Mouse (Mus musculus): ENCODE data around the gene Capn3. TPM values are rescaled to one million over a fixed set of nuclear protein-coding genes. Genes with fewer than 3 reads are reported as not detected.

Gene Capn3
- polyA plus RNA-seq, 1 experiment from 2014 or later: 1.3 TPM

- Histone ChIP-seq H3K9me3 (replicated peaks) (no peaks in the 10 kb centered on the region), H3K27ac (no peak overlapping the region), H3K4me3 (no peak overlapping the region), H3K9ac (no peak overlapping the region), H3K4me2 (replicated peaks) (no peak overlapping the region), H3K27me3 (no peaks in the 10 kb centered on the region), H3K36me3 (no peaks in the 10 kb centered on the region), H3K4me1 (no peaks in the 10 kb centered on the region)
- WGBS: 64% methylated on average over 4 of the region's 4 CpGs
- ATAC-seq (ENCODE audit: low FRiP score): no peak
Observed at GRCm38 (mm10) chr2:120493254-120493653, 37.4 kb downstream of the Capn3 start.

- H3K27me3 ChIP-seq: no peaks in the 10 kb centered on the region
Observed at GRCm38 (mm10) chr2:120496511-120496910, 40.7 kb downstream of the Capn3 start.

GRCm38 (mm10) chr2:120499971-120500471 is 44.2 kb downstream of the Capn3 start:
- H3K27ac ChIP-seq: no peak overlapping the region
- H3K9me3 ChIP-seq (replicated peaks): no peaks in the 10 kb centered on the region
- 69% methylated on average over 6 of the region's 6 CpGs for WGBS
- H3K4me2 ChIP-seq (replicated peaks): no peak overlapping the region
- no peak for ATAC-seq (ENCODE audit: low FRiP score)
- H3K27me3 ChIP-seq: no peaks in the 10 kb centered on the region
- H3K4me3 ChIP-seq: no peak overlapping the region
- peaks cover 12% of the 10 kb centered on the region for H3K36me3 ChIP-seq
- H3K9ac ChIP-seq: no peak overlapping the region
- H3K4me1 ChIP-seq: peaks cover 12% of the 10 kb centered on the region; the same call in 1 of the 2 replicates

More at GRCm38 (mm10) chr2:120496511-120496910, 40.7 kb downstream of the Capn3 start:
- no peaks in the 10 kb centered on the region for H3K9me3 ChIP-seq (replicated peaks)
- no peak overlapping the region for H3K27ac ChIP-seq
- H3K9ac ChIP-seq: no peak overlapping the region
- H3K4me3 ChIP-seq: no peak overlapping the region
- H3K4me2 ChIP-seq (replicated peaks): no peak overlapping the region
- peaks cover 4% of the 10 kb centered on the region; the same call in 1 of the 2 replicates for H3K4me1 ChIP-seq
- ATAC-seq (ENCODE audit: low FRiP score): no peak
- no peaks in the 10 kb centered on the region for H3K36me3 ChIP-seq
- 82% methylated on average over 3 of the region's 3 CpGs for WGBS

- Histone ChIP-seq H3K9ac (no peak overlapping the region; the same call in 1 of the 2 replicates), H3K27me3 (no peaks in the 10 kb centered on the region), H3K4me2 (replicated peaks) (no peak overlapping the region), H3K9me3 (replicated peaks) (no peaks in the 10 kb centered on the region), H3K27ac (no peak overlapping the region), H3K4me3 (no peak overlapping the region), H3K36me3 (peaks cover 20% of the 10 kb centered on the region), H3K4me1 (peaks cover 12% of the 10 kb centered on the region; the same call in 1 of the 2 replicates)
- 34% methylated on average over 17 of the region's 17 CpGs for WGBS
- no peak for ATAC-seq (ENCODE audit: low FRiP score)
Observed at GRCm38 (mm10) chr2:120501136-120501918, 45.5 kb downstream of the Capn3 start.

- Histone ChIP-seq H3K4me1 (peaks cover 12% of the 10 kb centered on the region; the same call in 1 of the 2 replicates), H3K4me3 (no peak overlapping the region), H3K27ac (no peak overlapping the region), H3K27me3 (no peaks in the 10 kb centered on the region), H3K4me2 (replicated peaks) (no peak overlapping the region), H3K9ac (no peak overlapping the region), H3K36me3 (peaks cover 23% of the 10 kb centered on the region), H3K9me3 (replicated peaks) (no peaks in the 10 kb centered on the region)
- ATAC-seq (ENCODE audit: low FRiP score): no peak
- WGBS: 75% methylated on average over 13 of the region's 13 CpGs
Observed at GRCm38 (mm10) chr2:120501931-120502604, 46.2 kb downstream of the Capn3 start.

- Histone ChIP-seq H3K36me3 (peaks cover 23% of the 10 kb centered on the region), H3K9me3 (replicated peaks) (no peaks in the 10 kb centered on the region), H3K4me2 (replicated peaks) (no peak overlapping the region), H3K27ac (no peak overlapping the region), H3K4me3 (no peak overlapping the region), H3K27me3 (no peaks in the 10 kb centered on the region), H3K9ac (no peak overlapping the region), H3K4me1 (peaks cover 12% of the 10 kb centered on the region; the same call in 1 of the 2 replicates)
- ATAC-seq (ENCODE audit: low FRiP score): no peak
- 88% methylated on average over 3 of the region's 3 CpGs for WGBS
Observed at GRCm38 (mm10) chr2:120502605-120502990, 46.8 kb downstream of the Capn3 start.

- Histone ChIP-seq H3K4me1 (peaks cover 12% of the 10 kb centered on the region; the same call in 1 of the 2 replicates), H3K9ac (no peak overlapping the region), H3K9me3 (replicated peaks) (no peaks in the 10 kb centered on the region), H3K27ac (no peak overlapping the region), H3K4me2 (replicated peaks) (no peak overlapping the region), H3K4me3 (no peak overlapping the region), H3K27me3 (no peaks in the 10 kb centered on the region), H3K36me3 (peaks cover 26% of the 10 kb centered on the region)
- 94% methylated on average over 6 of the region's 6 CpGs for WGBS
- ATAC-seq (ENCODE audit: low FRiP score): no peak
Observed at GRCm38 (mm10) chr2:120503094-120503493, 47.3 kb downstream of the Capn3 start.

- Histone ChIP-seq H3K4me1 (peaks cover 12% of the 10 kb centered on the region; the same call in 1 of the 2 replicates), H3K4me2 (replicated peaks) (no peak overlapping the region), H3K4me3 (no peak overlapping the region), H3K9me3 (replicated peaks) (no peaks in the 10 kb centered on the region), H3K27ac (no peak overlapping the region), H3K36me3 (peaks cover 35% of the 10 kb centered on the region), H3K27me3 (no peaks in the 10 kb centered on the region), H3K9ac (no peak overlapping the region)
- ATAC-seq (ENCODE audit: low FRiP score): no peak
- WGBS: 88% methylated on average over 5 of the region's 5 CpGs
Observed at GRCm38 (mm10) chr2:120503992-120504391, 48.2 kb downstream of the Capn3 start.

GRCm38 (mm10) chr2:120514181-120514580 is 58.4 kb downstream of the Capn3 start:
- Histone ChIP-seq H3K36me3 (peaks cover 88% of the 10 kb centered on the region), H3K4me3 (no peak overlapping the region), H3K27ac (no peak overlapping the region), H3K9me3 (replicated peaks) (no peaks in the 10 kb centered on the region), H3K4me1 (no peaks in the 10 kb centered on the region), H3K27me3 (no peaks in the 10 kb centered on the region), H3K9ac (no peak overlapping the region), H3K4me2 (replicated peaks) (no peak overlapping the region)
- ATAC-seq (ENCODE audit: low FRiP score): no peak
- WGBS: 95% methylated on average over 4 of the region's 4 CpGs

GRCm38 (mm10) chr2:120518547-120519210 is 62.9 kb downstream of the Capn3 start:
- Histone ChIP-seq H3K36me3 (peaks cover 93% of the 10 kb centered on the region), H3K4me3 (no peak overlapping the region), H3K9ac (no peak overlapping the region), H3K4me1 (no peaks in the 10 kb centered on the region), H3K9me3 (replicated peaks) (no peaks in the 10 kb centered on the region), H3K27me3 (no peaks in the 10 kb centered on the region), H3K4me2 (replicated peaks) (no peak overlapping the region), H3K27ac (no peak overlapping the region)
- no peak for ATAC-seq (ENCODE audit: low FRiP score)
- WGBS: 95% methylated on average over 5 of the region's 5 CpGs

GRCm38 (mm10) chr2:120526771-120527170 is 71.0 kb downstream of the Capn3 start:
- Histone ChIP-seq H3K27me3 (no peaks in the 10 kb centered on the region), H3K4me3 (no peak overlapping the region), H3K36me3 (peaks cover 83% of the 10 kb centered on the region), H3K27ac (no peak overlapping the region), H3K4me1 (no peaks in the 10 kb centered on the region), H3K9me3 (replicated peaks) (no peaks in the 10 kb centered on the region), H3K9ac (no peak overlapping the region), H3K4me2 (replicated peaks) (no peak overlapping the region)
- WGBS: 86% methylated on average over 5 of the region's 5 CpGs
- no peak for ATAC-seq (ENCODE audit: low FRiP score)

- Histone ChIP-seq H3K27ac (no peak overlapping the region), H3K9me3 (replicated peaks) (no peaks in the 10 kb centered on the region), H3K4me3 (no peak overlapping the region), H3K9ac (no peak overlapping the region), H3K36me3 (peaks cover 78% of the 10 kb centered on the region), H3K4me2 (replicated peaks) (no peak overlapping the region), H3K27me3 (no peaks in the 10 kb centered on the region), H3K4me1 (no peaks in the 10 kb centered on the region)
- ATAC-seq (ENCODE audit: low FRiP score): no peak
Observed at GRCm38 (mm10) chr2:120529531-120529930, 73.7 kb downstream of the Capn3 start.

Data from hindbrain, embryonic 12.5 days (tissue).